Mouse (Mus musculus) ES-E14 (cell line): Measurements from ENCODE around the gene Frs3. TPM values are rescaled to one million over a fixed set of nuclear protein-coding genes. Genes with fewer than 3 reads are reported as not detected.

ENCODE experiments used
- DNase-seq: peaks from one replicate; pipeline ENCODE4 v3.0.0-alpha.2; 2013; ENCODE audit warnings: low read depth, low spot score
- H3K27ac ChIP-seq: 2 replicates; pipeline ENCODE4 v1.5.1; 2012; ENCODE audit warnings: low read depth, mild to moderate bottlenecking, low read length, moderate library complexity, mixed read lengths; ENCODE audit not compliant: poor library complexity, insufficient read depth, severe bottlenecking
- H3K36me3 ChIP-seq: 2 replicates; pipeline ENCODE4 v1.6.1; 2012; ENCODE audit warnings: mild to moderate bottlenecking, low read length, moderate library complexity, mixed read lengths; ENCODE audit not compliant: control insufficient read depth, poor library complexity, insufficient read depth, severe bottlenecking
- H3K4me1 ChIP-seq, 2 experiments: fragments of 150-350 bp in 1 of 2; sonication (generic) in 1 of 2; 2 replicates each; pipeline ENCODE4 v1.6.1; 2012; ENCODE audit warnings: low read length in 2 of 2, mild to moderate bottlenecking in 1 of 2, mixed read lengths in 1 of 2; ENCODE audit not compliant: control insufficient read depth in 2 of 2, insufficient read depth in 2 of 2, poor library complexity in 1 of 2
- H3K4me3 ChIP-seq, 2 experiments: fragments of 150-350 bp in 1 of 2; sonication (generic) in 1 of 2; 2 replicates each; pipeline ENCODE4 v1.5.1; 2012; ENCODE audit warnings: low read length in 2 of 2, low read depth in 1 of 2, mild to moderate bottlenecking in 1 of 2, mixed read lengths in 1 of 2; ENCODE audit not compliant: insufficient read depth in 1 of 2, poor library complexity in 1 of 2, severe bottlenecking in 1 of 2
- H3K9ac ChIP-seq: 2 replicates; pipeline ENCODE4 v1.6.1; 2012; ENCODE audit warnings: low read depth, mild to moderate bottlenecking, low read length, mixed read lengths; ENCODE audit not compliant: poor library complexity, insufficient read depth, severe bottlenecking
- H3K9me3 ChIP-seq: fragments of 150-350 bp; sonication (generic); 2 replicates; pipeline ENCODE4 v1.6.1; 2012; ENCODE audit warnings: low read depth, mild to moderate bottlenecking, low read length; ENCODE audit not compliant: control insufficient read depth, insufficient read depth
- CHD2 ChIP-seq: IDR thresholded peaks from 2 replicates; pipeline ENCODE4 v1.6.1; 2014; ENCODE audit warnings: mild to moderate bottlenecking, low read depth, low read length, inconsistent platforms
- HCFC1 ChIP-seq: IDR thresholded peaks from 2 replicates; pipeline ENCODE4 v1.6.1; 2012; ENCODE audit warnings: low read length, inconsistent platforms, borderline replicate concordance; ENCODE audit not compliant: insufficient read depth
- MAFK ChIP-seq: IDR thresholded peaks from 2 replicates; pipeline ENCODE4 v1.6.1; 2014; ENCODE audit warnings: mild to moderate bottlenecking, low read depth, low read length, inconsistent platforms; ENCODE audit not compliant: insufficient read depth
- ZC3H11A ChIP-seq: IDR thresholded peaks from 2 replicates; pipeline ENCODE4 v1.6.1; 2012; ENCODE audit warnings: low read depth, mild to moderate bottlenecking, inconsistent platforms, low read length, borderline replicate concordance
- ZNF384 ChIP-seq: IDR thresholded peaks from 2 replicates; pipeline ENCODE4 v1.6.1; 2012; ENCODE audit warnings: low read depth, low read length, inconsistent platforms
- in situ Hi-C, 2 experiments: fragments of 600-800 bp; cut with MboI; formaldehyde crosslinking; loops; one replicate each; pipeline ENCODE4 v1.15.1; 2025; ENCODE audit warnings: low sequenced_read_pairs in 2 of 2, inconsistent platforms in 1 of 2; ENCODE audit not compliant: unreplicated experiment in 2 of 2
- total RNA-seq: library from RNA; depleted of rRNA; stranded (reverse); fragments of 300-350 nt; gene quantifications from 2 replicates; pipeline ENCODE4 v1.2.3, GENCODE M21; 2012

Gene Frs3
- total RNA-seq, 1 experiment, result 8.4 TPM

- peak overlapping the region; percentile 72 for H3K27ac ChIP-seq
- in situ Hi-C loops, result no loop called here
- H3K9me3 ChIP-seq, result no peaks in the 10 kb centered on the region
- peak; percentile 97 for DNase-seq
- H3K9ac ChIP-seq, result peak overlapping the region; percentile 96
- peak overlapping the region; percentile 85 to 95 for H3K4me3 ChIP-seq
- H3K4me1 ChIP-seq, result peaks cover 3 to 10% of the 10 kb centered on the region in 2 experiments; a peak in 1 of 4 replicates
- TF ChIP-seq MAFK, result no peak
- peak; percentile 83 for TF ChIP-seq HCFC1
- TF ChIP-seq ZC3H11A, result no peak
- TF ChIP-seq CHD2, result no peak
- TF ChIP-seq ZNF384, result no peak
- H3K36me3 ChIP-seq, result peaks cover 17% of the 10 kb centered on the region
Measured at GRCm38 (mm10) chr17:47687409-47688343, 1.2 kb upstream of the Frs3 start.

GRCm38 (mm10) chr17:47688344-47688607 is 554 bp upstream of the Frs3 start, which contains the start of gene Tomm6:
Gene Tomm6 (minus strand): TSS chr17:47688386.
- TF ChIP-seq CHD2 (no peak), ZC3H11A (no peak), ZNF384 (no peak), HCFC1 (no peak), MAFK (no peak)
- Histone ChIP-seq H3K9me3 (no peaks in the 10 kb centered on the region), H3K36me3 (peaks cover 15% of the 10 kb centered on the region), H3K27ac (peak within 1 kb of the TSS; percentile 72), H3K4me1 (peaks cover 3 to 6% of the 10 kb centered on the region in 2 experiments; a peak in 1 of 4 replicates), H3K4me3 (peak within 1 kb of the TSS; percentile 85 to 95), H3K9ac (peak within 1 kb of the TSS; percentile 96)
- no peak for DNase-seq
- in situ Hi-C loops, result no loop called here

DNA sequence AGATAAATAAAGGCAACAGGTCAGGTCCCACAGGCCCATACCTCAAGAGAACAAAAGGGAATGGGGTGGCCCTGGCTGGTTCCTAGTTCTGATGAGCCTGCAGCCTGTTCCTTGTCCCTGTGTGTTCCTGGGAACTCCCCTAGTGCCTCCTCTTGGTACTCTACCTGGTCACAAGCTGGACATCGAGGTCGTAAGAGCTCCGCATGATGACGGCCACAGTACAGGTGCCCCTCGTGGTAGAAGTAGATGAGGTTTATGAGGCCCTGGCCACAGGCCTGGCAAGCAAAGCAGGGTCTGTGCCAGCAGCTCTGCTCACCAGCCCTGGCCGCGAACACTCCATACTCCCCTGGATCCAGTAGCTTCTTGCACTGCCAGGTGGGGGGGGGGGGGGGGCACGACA is 1.1 kb downstream of the Frs3 start:
- no peak overlapping the region for H3K4me3 ChIP-seq
- no peak for DNase-seq
- in situ Hi-C loops, result no loop called here
- H3K36me3 ChIP-seq, result peaks cover 10% of the 10 kb centered on the region
- H3K9me3 ChIP-seq, result no peaks in the 10 kb centered on the region
- peaks cover 3 to 9% of the 10 kb centered on the region in 2 experiments; a peak in 1 of 4 replicates for H3K4me1 ChIP-seq
- H3K9ac ChIP-seq, result no peak overlapping the region
- no peak for TF ChIP-seq ZNF384
- no peak for TF ChIP-seq HCFC1
- TF ChIP-seq CHD2, result no peak
- no peak for TF ChIP-seq MAFK
- TF ChIP-seq ZC3H11A, result no peak
- H3K27ac ChIP-seq, result no peak overlapping the region

GRCm38 (mm10) chr17:47691650-47692049 is 2.8 kb downstream of the Frs3 start:
- no peak for TF ChIP-seq HCFC1
- no peak for TF ChIP-seq MAFK
- TF ChIP-seq ZNF384, result no peak
- TF ChIP-seq ZC3H11A, result no peak
- no peak for TF ChIP-seq CHD2
- Histone ChIP-seq H3K4me1 (peaks cover 3 to 7% of the 10 kb centered on the region in 2 experiments; a peak in 1 of 4 replicates), H3K9me3 (no peaks in the 10 kb centered on the region), H3K36me3 (peaks cover 2% of the 10 kb centered on the region; the same call in 1 of the 2 replicates), H3K9ac (no peak overlapping the region), H3K27ac (no peak overlapping the region), H3K4me3 (no peak overlapping the region)
- no peak for DNase-seq
- in situ Hi-C loops, result no loop called here
